Mouse (Mus musculus) intestine, postnatal 0 days (tissue): ENCODE data around the gene Prkca. TPM values are rescaled to one million over a fixed set of nuclear protein-coding genes. Genes with fewer than 3 reads are reported as not detected.
A peak's percentile ranks its signal among the peaks of the same experiment; 100 is the strongest.

Source experiments
- ATAC-seq: fragments of 200-750 bp; cut with Nextera tagmentation; 2 replicates; pipeline ENCODE4 v1.8.0; 2017; ENCODE audit warnings: mild to moderate bottlenecking, moderate TSS enrichment, moderate library complexity
- H3K27ac ChIP-seq: fragments of 300-500 bp; sonication (generic); 2 replicates; pipeline ENCODE4 v1.5.1; 2014; ENCODE audit warnings: mild to moderate bottlenecking, low read depth, low read length, moderate library complexity
- H3K27me3 ChIP-seq: fragments of 300-500 bp; sonication (generic); replicated peaks from 2 replicates; pipeline ENCODE4 v1.6.1; 2014; ENCODE audit warnings: low read length, mixed read lengths; ENCODE audit not compliant: control insufficient read depth, insufficient read depth
- H3K36me3 ChIP-seq: fragments of 300-500 bp; sonication (generic); 2 replicates; pipeline ENCODE4 v1.6.1; 2014; ENCODE audit warnings: mild to moderate bottlenecking, moderate library complexity; ENCODE audit not compliant: control insufficient read depth, insufficient read depth
- H3K4me1 ChIP-seq: fragments of 300-500 bp; sonication (generic); replicated peaks from 2 replicates; pipeline ENCODE4 v1.6.1; 2014; ENCODE audit warnings: antibody characterized with exemption, low read length, mixed read lengths; ENCODE audit not compliant: control insufficient read depth, insufficient read depth
- H3K4me2 ChIP-seq: fragments of 300-500 bp; sonication (generic); replicated peaks from 2 replicates; pipeline ENCODE4 v1.6.1; 2014; ENCODE audit warnings: low read depth, mild to moderate bottlenecking, moderate library complexity
- H3K4me3 ChIP-seq: fragments of 300-500 bp; sonication (generic); 2 replicates; pipeline ENCODE4 v1.5.1; 2014; ENCODE audit warnings: low read depth, low read length
- H3K9ac ChIP-seq: fragments of 300-500 bp; sonication (generic); 2 replicates; pipeline ENCODE4 v1.6.1; 2014; ENCODE audit warnings: mild to moderate bottlenecking, low read depth, low read length
- H3K9me3 ChIP-seq: fragments of 300-500 bp; sonication (generic); 2 replicates; pipeline ENCODE4 v1.6.1; 2016; ENCODE audit warnings: mixed run types; ENCODE audit not compliant: control insufficient read depth
- CTCF ChIP-seq: sonication (generic); IDR thresholded peaks from 2 replicates; pipeline ENCODE4 v1.5.1; 2016; ENCODE audit warnings: low read depth, mild to moderate bottlenecking, control low read depth, antibody characterized with exemption, moderate library complexity
- WGBS: fragments of 180-500 bp; shearing (Covaris S2); extraction: QIAGEN DNeasy Blood & Tissue Kit; methylation state at CpG from one replicate; pipeline ENCODE4 v1.1.7; 2014; 5-methylcytosine and 5-hydroxymethylcytosine counted together
- polyA plus RNA-seq: library from polyadenylated mRNA; unstranded; fragments of >200 nt; fragmentation: Nextera tagmentation; extraction: Ambion mirVana; gene quantifications from 2 replicates; pipeline ENCODE4 v1.2.1, GENCODE M21; 2015

The Prkca gene
- polyA plus RNA-seq, 1 experiment from 2014 or later = 14.5 TPM

- H3K4me2 ChIP-seq = no peak overlapping the region
- no peak for TF ChIP-seq CTCF
- H3K4me3 ChIP-seq = no peak overlapping the region
- H3K9me3 ChIP-seq = no peaks in the 10 kb centered on the region
- H3K4me1 ChIP-seq = no peaks in the 10 kb centered on the region
- 64% methylated on average over 5 of the region's 5 CpGs for WGBS
- peaks cover 61% of the 10 kb centered on the region for H3K36me3 ChIP-seq
- H3K27ac ChIP-seq = no peak overlapping the region
- H3K27me3 ChIP-seq = no peaks in the 10 kb centered on the region
- H3K9ac ChIP-seq = no peak overlapping the region
- no peak for ATAC-seq
Observed at GRCm38 (mm10) chr11:107983224-107983623, 360.5 kb downstream of the Prkca start.

GRCm38 (mm10) chr11:107982225-107982896 lies 361.4 kb downstream of the Prkca start:
- H3K27ac ChIP-seq = no peak overlapping the region
- H3K9me3 ChIP-seq = no peaks in the 10 kb centered on the region
- no peaks in the 10 kb centered on the region for H3K4me1 ChIP-seq
- H3K27me3 ChIP-seq = no peaks in the 10 kb centered on the region
- H3K9ac ChIP-seq = no peak overlapping the region
- ATAC-seq = peak; percentile 10; the same call in 1 of the 2 replicates
- H3K36me3 ChIP-seq = peaks cover 70% of the 10 kb centered on the region
- TF ChIP-seq CTCF = peak; percentile 85
- WGBS = 33% methylated on average over 16 of the region's 16 CpGs
- H3K4me2 ChIP-seq = no peak overlapping the region
- no peak overlapping the region for H3K4me3 ChIP-seq

- 82% methylated on average over 22 of the region's 22 CpGs for WGBS
- no peak for ATAC-seq
- peaks cover 82% of the 10 kb centered on the region for H3K36me3 ChIP-seq
Observed at GRCm38 (mm10) chr11:107979497-107980174, 364.1 kb downstream of the Prkca start.

GRCm38 (mm10) chr11:107969943-107970342 lies 373.8 kb downstream of the Prkca start:
- Histone ChIP-seq H3K9ac (no peak overlapping the region), H3K27ac (no peak overlapping the region), H3K36me3 (peaks cover 49% of the 10 kb centered on the region), H3K9me3 (no peaks in the 10 kb centered on the region), H3K4me2 (no peak overlapping the region), H3K4me3 (no peak overlapping the region), H3K4me1 (no peaks in the 10 kb centered on the region), H3K27me3 (no peaks in the 10 kb centered on the region)
- WGBS = 70% methylated on average over 10 of the region's 10 CpGs
- no peak for TF ChIP-seq CTCF
- ATAC-seq = no peak

More at GRCm38 (mm10) chr11:107979497-107980174, 364.1 kb downstream of the Prkca start:
- H3K9me3 ChIP-seq = no peaks in the 10 kb centered on the region
- H3K4me1 ChIP-seq = no peaks in the 10 kb centered on the region
- no peak overlapping the region for H3K4me2 ChIP-seq
- H3K4me3 ChIP-seq = no peak overlapping the region
- no peaks in the 10 kb centered on the region for H3K27me3 ChIP-seq
- H3K27ac ChIP-seq = no peak overlapping the region
- no peak for TF ChIP-seq CTCF
- no peak overlapping the region for H3K9ac ChIP-seq

- Histone ChIP-seq H3K9me3 (no peaks in the 10 kb centered on the region), H3K4me1 (no peaks in the 10 kb centered on the region), H3K36me3 (peaks cover 35% of the 10 kb centered on the region), H3K27me3 (no peaks in the 10 kb centered on the region), H3K4me2 (no peak overlapping the region), H3K4me3 (no peak overlapping the region), H3K9ac (no peak overlapping the region), H3K27ac (no peak overlapping the region)
- WGBS = 72% methylated on average over 13 of the region's 13 CpGs
- TF ChIP-seq CTCF = no peak
- 0 out of 2 replicates have a peak, but pooled peaks have one; percentile 8 for ATAC-seq
Observed at GRCm38 (mm10) chr11:107968147-107968546, 375.6 kb downstream of the Prkca start.

- peaks cover 39% of the 10 kb centered on the region for H3K36me3 ChIP-seq
- no peak for TF ChIP-seq CTCF
- WGBS = 71% methylated on average over 4 of the region's 4 CpGs
- H3K27ac ChIP-seq = no peak overlapping the region
- H3K27me3 ChIP-seq = no peaks in the 10 kb centered on the region
- H3K9me3 ChIP-seq = no peaks in the 10 kb centered on the region
- no peak overlapping the region for H3K9ac ChIP-seq
- H3K4me1 ChIP-seq = no peaks in the 10 kb centered on the region
- no peak overlapping the region for H3K4me3 ChIP-seq
- no peak overlapping the region for H3K4me2 ChIP-seq
- ATAC-seq = no peak
Observed at GRCm38 (mm10) chr11:107966229-107966628, 377.5 kb downstream of the Prkca start.
